Mouse (Mus musculus): ENCODE results near the gene Gigyf2. TPM values are rescaled to one million over a fixed set of nuclear protein-coding genes. Genes with fewer than 3 reads are reported as not detected.

Gigyf2 gene
- polyA plus RNA-seq, 1 experiment from 2014 or later, result 59.2 TPM

DNA sequence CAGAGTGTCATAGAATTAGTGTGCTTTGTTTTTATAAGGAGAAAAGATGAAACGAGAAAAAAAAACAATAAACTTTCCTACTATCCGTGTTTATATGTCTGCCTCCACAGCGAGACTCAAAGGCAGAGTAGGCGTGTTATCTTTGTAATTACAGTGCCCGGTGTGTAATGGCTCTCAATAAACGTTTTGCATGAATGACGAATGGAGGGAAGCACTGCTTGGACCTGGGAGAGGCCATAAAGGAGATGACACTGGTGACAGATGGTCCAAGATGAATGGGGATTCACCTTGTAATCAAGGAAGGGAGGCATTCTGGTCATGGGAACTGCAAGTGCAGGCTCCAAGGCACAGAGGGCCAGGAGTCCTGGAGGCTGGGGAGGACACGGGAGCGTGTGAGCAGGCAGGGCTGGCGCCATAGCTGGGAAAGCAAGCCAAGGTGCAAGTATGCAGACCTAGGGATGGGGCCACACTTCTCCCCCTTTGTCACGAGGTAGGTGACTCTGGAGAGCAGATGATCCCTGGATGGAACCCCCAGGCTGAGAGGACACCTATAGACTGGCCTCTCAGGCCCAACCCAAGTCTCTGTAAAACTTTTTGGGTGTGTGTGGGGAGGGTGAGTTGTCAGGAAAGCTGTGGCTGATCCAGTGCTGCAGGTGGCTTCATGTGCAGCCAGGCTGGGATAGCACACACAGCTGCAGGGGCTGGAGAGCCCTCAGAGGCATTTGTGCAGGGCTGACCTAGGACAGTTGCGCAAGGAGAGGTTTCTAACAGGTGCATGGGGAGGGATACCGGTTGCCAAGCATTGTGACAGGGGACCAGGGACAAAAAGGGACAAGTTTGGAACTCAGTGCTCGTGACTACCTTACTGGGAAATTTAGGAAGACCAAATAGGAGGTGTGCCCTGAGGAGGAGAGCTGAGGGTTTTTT is 26.2 kb upstream of the Gigyf2 start:
- no peak overlapping the region for H3K4me2 ChIP-seq
- 84% methylated on average over 14 of the region's 14 CpGs for WGBS
- no peaks in the 10 kb centered on the region for H3K36me3 ChIP-seq (replicated peaks)
- no peaks in the 10 kb centered on the region for H3K27me3 ChIP-seq
- H3K4me1 ChIP-seq, result no peaks in the 10 kb centered on the region
- no peak for ATAC-seq (ENCODE audit: low FRiP score)
- H3K27ac ChIP-seq, result no peak overlapping the region
- H3K9ac ChIP-seq, result no peak overlapping the region
- H3K4me3 ChIP-seq (replicated peaks), result no peak overlapping the region
- no peaks in the 10 kb centered on the region for H3K9me3 ChIP-seq

DNA sequence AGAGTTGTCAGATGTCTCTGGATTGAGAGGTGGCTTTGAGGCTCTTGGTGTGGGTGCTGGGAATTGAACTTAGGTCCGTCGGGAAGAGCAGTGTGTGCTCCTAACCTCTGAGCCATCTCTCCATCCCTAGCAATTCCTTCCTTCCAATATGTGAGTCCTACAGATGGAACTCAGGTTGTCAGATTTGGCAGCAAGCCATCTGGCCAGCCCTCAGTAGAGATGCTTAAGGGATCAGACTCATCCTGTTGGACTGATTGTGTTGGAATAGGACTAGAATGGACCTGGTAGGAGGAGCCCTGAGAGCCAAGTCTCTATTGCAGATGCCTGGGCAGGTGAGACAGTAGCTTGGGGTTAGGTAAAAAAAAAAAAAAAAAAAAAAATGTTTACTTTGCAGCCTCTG is 24.8 kb upstream of the Gigyf2 start:
- Histone ChIP-seq H3K27me3 (no peaks in the 10 kb centered on the region), H3K4me1 (no peaks in the 10 kb centered on the region), H3K9ac (no peak overlapping the region), H3K4me2 (no peak overlapping the region), H3K9me3 (no peaks in the 10 kb centered on the region), H3K27ac (no peak overlapping the region), H3K36me3 (replicated peaks) (no peaks in the 10 kb centered on the region), H3K4me3 (replicated peaks) (no peak overlapping the region)
- no peak for ATAC-seq (ENCODE audit: low FRiP score)
- 89% methylated on average over 2 of the region's 2 CpGs for WGBS

DNA sequence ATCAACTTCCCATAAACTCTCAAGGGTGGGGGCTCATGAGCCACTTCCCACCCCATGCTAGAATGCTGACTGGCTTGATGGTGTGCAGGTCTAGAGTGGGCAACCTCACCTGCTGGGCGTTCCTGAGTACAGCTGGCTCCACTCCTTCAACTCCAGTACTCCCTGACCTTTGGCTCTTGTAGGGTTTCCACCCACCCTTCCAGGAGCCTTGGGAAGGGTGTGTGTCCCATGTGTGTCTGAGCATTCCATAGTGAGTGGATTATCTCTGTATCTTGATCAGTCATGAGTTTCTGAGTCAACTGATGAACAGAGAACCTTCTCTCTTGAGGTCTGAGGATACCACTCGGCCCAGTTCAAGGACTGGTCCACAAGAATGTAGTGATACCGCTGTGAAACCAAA is 17.8 kb upstream of the Gigyf2 start:
- no peaks in the 10 kb centered on the region for H3K4me1 ChIP-seq
- H3K36me3 ChIP-seq (replicated peaks), result no peaks in the 10 kb centered on the region
- WGBS, result 90% methylated on average over 3 of the region's 3 CpGs
- no peak overlapping the region for H3K4me3 ChIP-seq (replicated peaks)
- ATAC-seq (ENCODE audit: low FRiP score), result no peak
- no peak overlapping the region for H3K27ac ChIP-seq
- H3K27me3 ChIP-seq, result no peaks in the 10 kb centered on the region
- H3K9ac ChIP-seq, result no peak overlapping the region
- no peak overlapping the region for H3K4me2 ChIP-seq
- H3K9me3 ChIP-seq, result no peaks in the 10 kb centered on the region

DNA sequence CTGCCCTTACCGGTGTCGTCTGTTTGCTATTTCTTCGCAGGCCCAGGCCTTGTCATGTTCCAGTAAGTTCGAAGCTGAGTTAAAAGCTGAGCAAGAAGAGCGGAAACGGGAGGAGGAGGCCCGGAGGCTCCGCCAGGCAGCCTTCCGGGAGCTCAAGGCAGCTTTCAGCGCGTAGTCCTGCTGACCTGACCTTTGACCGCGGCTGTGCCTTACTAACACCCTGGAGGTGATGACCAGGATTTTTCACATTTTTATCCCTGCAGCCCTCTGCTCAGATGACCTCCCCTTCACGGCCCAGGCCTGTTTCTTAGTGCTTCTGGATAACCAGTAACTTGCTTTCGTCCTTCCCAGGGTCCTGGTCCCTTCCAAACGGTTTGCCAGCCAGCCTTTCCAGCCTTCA is 17.2 kb upstream of the Gigyf2 start:
- no peak overlapping the region for H3K4me2 ChIP-seq
- no peaks in the 10 kb centered on the region for H3K36me3 ChIP-seq (replicated peaks)
- no peaks in the 10 kb centered on the region for H3K9me3 ChIP-seq
- no peaks in the 10 kb centered on the region for H3K4me1 ChIP-seq
- H3K4me3 ChIP-seq (replicated peaks), result no peak overlapping the region
- H3K27me3 ChIP-seq, result no peaks in the 10 kb centered on the region
- no peak for ATAC-seq (ENCODE audit: low FRiP score)
- no peak overlapping the region for H3K9ac ChIP-seq
- H3K27ac ChIP-seq, result no peak overlapping the region
- WGBS, result 87% methylated on average over 16 of the region's 16 CpGs

DNA sequence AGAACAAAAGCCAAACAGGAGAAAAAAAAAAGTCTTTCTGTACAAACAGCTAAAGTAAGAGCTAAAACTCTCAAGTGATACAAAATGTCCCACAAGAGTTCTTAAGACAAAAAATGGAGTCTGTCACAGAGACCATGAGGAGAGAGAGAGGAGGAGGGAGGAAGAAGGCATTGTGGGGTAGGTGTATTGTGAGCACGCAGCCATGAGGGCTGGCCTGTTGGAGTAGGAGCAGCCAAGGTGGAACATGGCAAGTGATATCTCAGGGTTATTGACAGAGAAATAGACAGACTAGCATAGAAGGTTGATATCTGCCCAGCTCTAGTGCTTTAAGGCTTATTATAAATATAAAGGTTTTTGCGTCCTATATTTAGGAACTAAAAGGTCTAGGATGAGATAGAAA is 14.1 kb upstream of the Gigyf2 start:
- Histone ChIP-seq H3K4me3 (replicated peaks) (no peak overlapping the region), H3K27ac (no peak overlapping the region), H3K4me2 (no peak overlapping the region), H3K9ac (no peak overlapping the region), H3K27me3 (no peaks in the 10 kb centered on the region), H3K36me3 (replicated peaks) (no peaks in the 10 kb centered on the region), H3K4me1 (no peaks in the 10 kb centered on the region), H3K9me3 (no peaks in the 10 kb centered on the region)
- 95% methylated on average over 2 of the region's 2 CpGs for WGBS
- no peak for ATAC-seq (ENCODE audit: low FRiP score)

DNA sequence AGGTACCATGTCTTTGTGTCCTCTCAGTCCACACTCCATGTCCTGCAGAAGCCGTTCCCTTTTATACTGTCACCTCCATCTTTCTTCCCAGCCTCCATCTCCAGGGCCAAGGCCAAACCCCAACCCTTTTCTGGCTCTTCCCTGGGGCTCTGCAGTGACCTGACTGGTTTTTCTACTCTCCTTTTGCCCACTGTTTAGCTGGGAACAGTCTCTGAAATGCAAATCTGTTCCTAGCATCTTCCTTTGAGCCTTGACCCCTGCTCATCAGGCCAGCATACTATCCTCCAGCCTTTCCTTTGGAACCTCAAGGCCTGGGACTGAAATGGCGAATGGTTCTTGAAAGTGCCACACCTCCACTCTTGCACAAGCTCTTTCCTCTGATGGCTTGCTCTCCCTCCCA is 13.7 kb upstream of the Gigyf2 start:
- Histone ChIP-seq H3K9ac (no peak overlapping the region), H3K27me3 (no peaks in the 10 kb centered on the region), H3K9me3 (no peaks in the 10 kb centered on the region), H3K4me3 (replicated peaks) (no peak overlapping the region), H3K27ac (no peak overlapping the region), H3K4me2 (no peak overlapping the region), H3K36me3 (replicated peaks) (no peaks in the 10 kb centered on the region), H3K4me1 (no peaks in the 10 kb centered on the region)
- ATAC-seq (ENCODE audit: low FRiP score), result no peak
- WGBS, result 92% methylated on average over 2 of the region's 2 CpGs

DNA sequence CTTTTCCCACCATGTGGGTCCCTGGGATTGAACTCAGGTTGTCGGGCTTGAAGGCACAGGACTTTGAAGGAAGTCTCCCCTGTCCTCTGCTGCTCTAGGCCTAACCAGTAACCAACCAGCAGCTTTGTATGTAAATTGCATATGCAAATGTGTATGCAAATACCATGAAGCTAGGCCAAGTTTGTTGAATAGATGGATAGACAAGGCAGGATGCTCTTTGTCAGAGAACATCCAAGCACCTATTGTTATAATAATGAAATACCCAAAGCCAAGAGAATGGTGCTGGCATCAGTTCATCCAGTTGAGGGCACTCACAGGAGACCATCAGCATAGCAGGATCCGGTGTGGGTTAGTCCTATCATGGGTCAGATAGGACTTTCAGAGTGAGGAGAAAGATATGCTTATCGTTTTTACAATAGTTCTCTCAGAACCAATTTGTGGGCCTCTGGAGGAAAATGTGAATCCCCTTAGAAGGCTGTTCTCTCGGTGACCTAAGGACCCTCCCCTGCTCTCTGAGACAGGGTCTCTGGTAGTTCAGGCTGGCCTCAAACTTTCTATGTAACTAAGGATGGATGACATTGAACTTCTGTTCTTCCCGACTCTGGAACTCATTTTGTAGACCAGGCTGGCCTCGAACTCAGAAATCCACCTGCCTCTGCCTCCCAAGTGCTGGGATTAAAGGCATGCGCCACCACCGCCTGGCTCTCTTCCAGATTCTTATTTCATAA is 12.8 kb upstream of the Gigyf2 start:
- no peak for ATAC-seq (ENCODE audit: low FRiP score)
- Histone ChIP-seq H3K4me2 (no peak overlapping the region), H3K9me3 (peaks cover 2% of the 10 kb centered on the region; the same call in 1 of the 2 replicates), H3K9ac (no peak overlapping the region), H3K27me3 (no peaks in the 10 kb centered on the region), H3K4me1 (no peaks in the 10 kb centered on the region), H3K36me3 (replicated peaks) (no peaks in the 10 kb centered on the region), H3K4me3 (replicated peaks) (no peak overlapping the region), H3K27ac (no peak overlapping the region)
- 90% methylated on average over 8 of the region's 8 CpGs for WGBS

DNA sequence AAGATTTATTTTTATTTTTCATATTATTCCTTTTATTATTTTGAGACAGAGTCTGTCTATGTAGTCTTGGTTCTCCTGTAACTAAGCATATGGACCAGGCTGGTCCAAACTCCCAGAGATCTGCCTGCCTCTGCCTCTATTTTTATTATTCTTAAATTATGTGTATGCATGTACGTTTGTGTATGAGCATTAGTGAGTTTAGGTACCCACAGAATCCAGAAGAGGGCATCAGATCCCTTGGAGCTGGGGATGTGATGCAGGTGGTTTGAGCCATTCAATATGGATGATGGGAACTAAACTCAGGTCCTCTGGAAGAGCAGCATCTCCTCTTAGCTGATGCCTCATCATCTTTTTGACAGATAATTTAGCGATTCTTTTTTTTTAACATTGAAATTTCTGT is 11.4 kb upstream of the Gigyf2 start:
- Histone ChIP-seq H3K9ac (no peak overlapping the region), H3K27ac (no peak overlapping the region), H3K36me3 (replicated peaks) (no peaks in the 10 kb centered on the region), H3K4me3 (replicated peaks) (no peak overlapping the region), H3K9me3 (peaks cover 16% of the 10 kb centered on the region), H3K27me3 (no peaks in the 10 kb centered on the region), H3K4me2 (no peak overlapping the region), H3K4me1 (no peaks in the 10 kb centered on the region)
- ATAC-seq (ENCODE audit: low FRiP score), result no peak
- WGBS, result 91% methylated on average over 2 of the region's 2 CpGs

DNA sequence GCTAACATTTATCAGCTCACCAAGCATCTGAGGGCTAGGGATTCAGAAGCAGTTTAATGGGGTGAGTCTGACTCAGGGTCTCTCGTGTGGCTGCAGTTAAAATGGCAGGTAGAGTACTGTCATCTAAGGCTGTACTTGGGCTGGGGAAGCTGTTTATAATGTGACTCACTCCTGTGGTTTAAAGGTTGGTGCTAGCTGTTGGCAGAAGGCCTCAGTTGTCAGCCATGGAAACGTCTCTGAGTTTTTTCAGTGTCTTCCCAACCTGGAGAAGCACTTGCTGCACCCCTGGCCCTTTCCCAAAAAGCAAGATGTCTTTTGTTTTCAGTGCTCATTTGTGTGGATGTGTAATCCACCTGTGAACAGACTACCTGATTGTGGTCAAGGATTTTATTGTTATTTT is 10.9 kb upstream of the Gigyf2 start:
- WGBS, result 73% methylated on average over 2 of the region's 2 CpGs

DNA sequence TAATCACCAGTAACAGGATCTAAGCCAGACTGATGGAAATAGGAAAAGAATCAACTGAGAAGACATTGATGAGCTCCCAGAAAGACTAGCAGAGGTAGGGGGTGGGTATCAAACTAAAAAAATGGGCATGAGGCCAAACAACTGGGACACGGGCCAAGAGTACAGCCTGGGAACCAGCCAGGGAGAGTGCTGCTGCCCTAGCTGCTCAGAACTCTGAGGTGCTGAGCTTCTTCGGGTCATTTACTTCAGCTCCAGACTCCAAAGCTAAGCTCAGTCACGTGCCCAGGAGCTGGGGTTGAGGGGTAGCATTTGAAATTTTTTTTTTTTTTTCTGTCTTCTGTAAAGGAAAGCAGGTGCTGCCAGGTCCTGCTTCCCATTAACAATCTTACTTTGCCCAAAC is 10.1 kb upstream of the Gigyf2 start:
- H3K9me3 ChIP-seq, result peaks cover 27% of the 10 kb centered on the region
- no peak overlapping the region for H3K4me3 ChIP-seq (replicated peaks)
- no peaks in the 10 kb centered on the region for H3K4me1 ChIP-seq
- no peak; the same call in 1 of the 2 replicates for ATAC-seq (ENCODE audit: low FRiP score)
- no peaks in the 10 kb centered on the region for H3K27me3 ChIP-seq
- H3K4me2 ChIP-seq, result no peak overlapping the region
- H3K36me3 ChIP-seq (replicated peaks), result no peaks in the 10 kb centered on the region
- 49% methylated on average over 3 of the region's 3 CpGs for WGBS
- H3K9ac ChIP-seq, result no peak overlapping the region
- no peak overlapping the region for H3K27ac ChIP-seq

More for the DNA sequence above, 10.9 kb upstream of the Gigyf2 start:
- Histone ChIP-seq H3K4me1 (no peaks in the 10 kb centered on the region), H3K4me3 (replicated peaks) (no peak overlapping the region), H3K36me3 (replicated peaks) (no peaks in the 10 kb centered on the region), H3K9me3 (peaks cover 19% of the 10 kb centered on the region), H3K4me2 (no peak overlapping the region), H3K27me3 (no peaks in the 10 kb centered on the region), H3K27ac (no peak overlapping the region), H3K9ac (no peak overlapping the region)
- no peak for ATAC-seq (ENCODE audit: low FRiP score)

DNA sequence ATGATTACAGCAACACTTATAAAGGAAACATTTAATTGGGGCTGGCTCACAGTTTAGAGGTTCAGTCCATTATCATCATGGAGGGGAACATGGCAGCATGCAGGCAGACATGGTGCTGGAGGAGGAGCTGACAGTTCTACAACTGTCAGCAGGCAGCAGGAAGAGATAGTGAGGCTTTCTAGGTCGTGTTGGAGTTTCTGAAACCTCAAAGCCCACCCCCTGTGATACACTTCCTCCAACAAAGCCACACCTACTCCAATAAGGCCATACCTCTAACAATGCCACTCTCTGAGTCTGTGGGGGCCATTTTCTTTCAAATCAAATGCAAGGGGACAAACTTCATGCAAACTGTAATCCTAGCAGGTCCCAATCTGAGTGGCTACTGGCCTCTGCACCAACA is 5.7 kb upstream of the Gigyf2 start:
- no peak overlapping the region for H3K4me3 ChIP-seq (replicated peaks)
- 14% methylated on average over 1 of the region's 1 CpGs for WGBS
- peaks cover 11% of the 10 kb centered on the region for H3K27me3 ChIP-seq
- no peak overlapping the region for H3K4me2 ChIP-seq
- no peaks in the 10 kb centered on the region for H3K4me1 ChIP-seq
- peaks cover 29% of the 10 kb centered on the region for H3K9me3 ChIP-seq
- no peak overlapping the region for H3K9ac ChIP-seq
- no peaks in the 10 kb centered on the region for H3K36me3 ChIP-seq (replicated peaks)
- no peak for ATAC-seq (ENCODE audit: low FRiP score)
- no peak overlapping the region for H3K27ac ChIP-seq

DNA sequence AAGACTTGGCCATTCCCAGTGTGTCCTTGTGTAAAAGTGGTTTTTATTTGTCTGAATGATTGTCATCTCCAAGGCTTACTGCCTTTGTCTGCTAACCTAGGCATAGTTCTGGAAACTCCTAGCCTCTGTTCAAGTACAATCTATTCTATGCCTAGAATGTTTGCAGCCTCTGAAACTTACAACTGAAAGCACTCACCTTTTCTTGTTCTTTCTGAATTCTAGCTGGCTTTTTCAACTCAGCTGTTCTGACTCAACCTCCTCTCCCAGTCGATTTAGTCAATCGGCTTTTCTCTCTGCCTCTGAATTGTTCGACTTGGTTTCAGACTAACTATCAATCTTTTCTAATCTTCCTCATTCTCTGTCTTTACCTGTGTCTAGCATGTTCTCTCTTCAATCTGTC is 4.0 kb upstream of the Gigyf2 start:
- no peaks in the 10 kb centered on the region for H3K36me3 ChIP-seq (replicated peaks)
- H3K9ac ChIP-seq, result no peak overlapping the region
- H3K4me3 ChIP-seq (replicated peaks), result no peak overlapping the region
- H3K9me3 ChIP-seq, result peaks cover 29% of the 10 kb centered on the region
- peaks cover 3% of the 10 kb centered on the region for H3K4me1 ChIP-seq
- no peak for ATAC-seq (ENCODE audit: low FRiP score)
- H3K27me3 ChIP-seq, result peaks cover 11% of the 10 kb centered on the region
- 95% methylated on average over 3 of the region's 3 CpGs for WGBS
- no peak overlapping the region for H3K4me2 ChIP-seq
- no peak overlapping the region for H3K27ac ChIP-seq

DNA sequence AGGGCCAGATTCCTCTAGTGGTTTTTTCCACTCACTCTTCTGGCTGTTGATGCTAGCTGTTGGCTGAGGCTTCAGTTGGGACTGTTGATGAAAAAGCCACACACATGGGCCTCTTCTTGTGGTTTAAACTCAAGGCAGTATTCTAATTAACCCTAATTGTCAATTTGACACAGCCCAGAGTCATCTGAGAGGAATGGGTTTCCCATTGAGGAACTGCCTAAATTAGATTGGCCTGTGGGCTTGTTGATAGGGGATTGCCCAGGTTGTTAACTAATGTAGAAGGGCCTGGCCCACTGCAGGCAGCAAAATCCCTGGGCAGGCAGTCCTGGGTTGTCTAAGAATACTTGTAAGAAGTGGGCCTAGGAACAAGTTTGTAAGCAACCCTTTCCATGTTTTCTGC is 2.1 kb upstream of the Gigyf2 start:
- Histone ChIP-seq H3K4me3 (replicated peaks) (no peak overlapping the region), H3K9me3 (peaks cover 21% of the 10 kb centered on the region), H3K9ac (no peak overlapping the region), H3K36me3 (replicated peaks) (no peaks in the 10 kb centered on the region), H3K27me3 (peaks cover 11% of the 10 kb centered on the region), H3K4me1 (peaks cover 11% of the 10 kb centered on the region), H3K27ac (no peak overlapping the region), H3K4me2 (no peak overlapping the region)
- ATAC-seq (ENCODE audit: low FRiP score), result no peak

Measured in forebrain, embryonic 12.5 days (tissue).